Mouse (Mus musculus): ENCODE data around the gene Klf12.

DNA sequence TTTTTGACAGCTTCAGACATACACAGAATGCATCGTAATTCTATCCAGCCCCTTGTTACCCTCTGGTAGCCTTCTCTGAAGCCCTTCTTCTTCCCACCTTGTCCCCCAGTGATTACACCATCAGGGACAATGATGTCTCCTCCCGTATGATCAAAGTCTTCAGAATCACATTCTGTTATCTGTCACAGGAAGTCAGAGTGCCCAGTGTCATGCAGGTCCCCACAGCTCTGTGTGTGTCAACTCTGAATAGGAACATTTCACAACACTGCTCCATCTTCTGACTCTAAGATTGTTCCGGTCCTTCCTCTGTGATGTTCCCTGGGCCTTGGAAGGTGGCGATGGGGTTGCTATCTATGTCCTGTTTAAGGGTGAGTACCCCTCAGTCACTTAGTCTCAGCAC lies 62.2 kb downstream of the Klf12 start:
- TF ChIP-seq CTCF (IDR thresholded peaks at IDR 0.05; ENCODE audit: low read depth) (no peak), EP300 (IDR thresholded peaks at IDR 0.05; ENCODE audit: low read depth) (no peak)
